ENCODE assay signal across 7 mouse cellular contexts in the genomic region with DNA sequence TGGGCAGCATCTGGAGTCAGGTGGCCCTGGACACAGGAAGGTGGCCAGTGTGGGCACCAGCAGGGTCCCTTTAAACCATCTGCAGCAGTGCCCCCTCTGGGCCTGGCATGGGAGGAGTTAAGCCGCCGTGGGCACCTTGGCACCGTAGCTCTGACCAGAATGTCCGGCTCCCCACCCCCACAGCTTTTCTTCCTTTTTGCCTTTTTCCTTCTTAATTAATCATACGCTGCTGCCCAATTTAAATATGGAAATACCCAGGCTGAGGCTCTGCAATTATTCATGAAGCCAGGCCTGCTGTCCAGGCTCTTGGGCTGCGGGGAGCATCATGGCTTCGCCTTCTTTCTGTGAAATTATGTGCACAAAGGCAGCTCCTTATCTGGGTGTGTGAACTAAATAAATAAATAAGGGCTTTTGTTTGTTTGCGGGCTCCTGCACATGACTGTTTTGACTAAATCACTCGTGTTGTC.
DNase-seq lines count a peak whose midpoint lies in the region; ATAC-seq lines count a peak whose summit lies in the region.

No protein-coding gene starts in this region.

- DNase-seq in liver, result no peak
- peak; percentile 61 for DNase-seq in brain, embryonic 18.5 days (ENCODE audit: low read depth, low spot score)
- DNase-seq in kidney, postnatal 25 days, result peak; percentile 48 to 61
- peak; percentile 66 for DNase-seq in right cerebral cortex, postnatal 4 days
- DNase-seq in embryo, embryonic 10.5 days (ENCODE audit: low spot score), result no peak

- peaks cover 87% of the 10 kb centered on the region for H3K27me3 ChIP-seq in liver, embryonic 12.5 days (replicated peaks)
- H3K27me3 ChIP-seq in embryonic facial prominence, embryonic 15.5 days, result no peaks in the 10 kb centered on the region

- peak overlapping the region; percentile 40 for H3K4me2 ChIP-seq in liver, embryonic 12.5 days
- H3K4me2 ChIP-seq in embryonic facial prominence, embryonic 15.5 days (replicated peaks), result peak overlapping the region; percentile 86

- no peak overlapping the region for H3K4me3 ChIP-seq in liver, embryonic 12.5 days
- H3K4me3 ChIP-seq in embryonic facial prominence, embryonic 15.5 days (replicated peaks), result peak overlapping the region; percentile 49

- 64% methylated on average over 9 of the region's 9 CpGs for WGBS in liver, embryonic 12.5 days (ENCODE audit: insufficient replicate concordance)
- 35% methylated on average over 9 of the region's 9 CpGs for WGBS in embryonic facial prominence, embryonic 15.5 days

- H3K9me3 ChIP-seq in liver, embryonic 12.5 days (replicated peaks), result no peaks in the 10 kb centered on the region
- H3K9me3 ChIP-seq in embryonic facial prominence, embryonic 15.5 days (replicated peaks), result no peaks in the 10 kb centered on the region

- no peak for ATAC-seq in liver, embryonic 12.5 days
- ATAC-seq in embryonic facial prominence, embryonic 15.5 days (ENCODE audit: insufficient number of reproducible peaks, low FRiP score, low TSS enrichment, low read depth), result 0 out of 2 replicates have a peak, but pooled peaks have one; percentile 0

- no peak overlapping the region for H3K9ac ChIP-seq in liver, embryonic 12.5 days
- peak overlapping the region; percentile 69; the same call in 1 of the 2 replicates for H3K9ac ChIP-seq in embryonic facial prominence, embryonic 15.5 days

- H3K4me1 ChIP-seq in liver, embryonic 12.5 days, result 0 out of 2 replicates have a peak, but pooled peaks cover 2% of the 10 kb centered on the region
- H3K4me1 ChIP-seq in embryonic facial prominence, embryonic 15.5 days, result peaks cover 71% of the 10 kb centered on the region

- H3K27ac ChIP-seq in liver, embryonic 12.5 days, result no peak overlapping the region
- peak overlapping the region; percentile 99 for H3K27ac ChIP-seq in embryonic facial prominence, embryonic 15.5 days (replicated peaks)

- H3K36me3 ChIP-seq in liver, embryonic 12.5 days, result no peaks in the 10 kb centered on the region
- 0 out of 2 replicates have a peak, but pooled peaks cover 5% of the 10 kb centered on the region for H3K36me3 ChIP-seq in embryonic facial prominence, embryonic 15.5 days

Comparison
In these comparisons a context has a peak if more than half of its experiments do, and no peak if none do; other contexts are left out.
1. DNase-seq: peak in brain, embryonic 18.5 days (single experiment), kidney, postnatal 25 days (2 of 2) and right cerebral cortex, postnatal 4 days (single experiment); none in liver (single experiment) and embryo, embryonic 10.5 days (single experiment).